Mouse (Mus musculus): ENCODE measurements around the gene Ptprt. TPM values are rescaled to one million over a fixed set of nuclear protein-coding genes. Genes with fewer than 3 reads are reported as not detected.

Ptprt gene
- polyA plus RNA-seq (2015; fragmentation: Nextera tagmentation; extraction: Ambion mirVana) = 0.24 and 0.26 TPM in 2 replicates

- Histone ChIP-seq H3K27me3 (ENCODE audit: control insufficient read depth, insufficient read depth, low read length) (peaks cover 48% of the 10 kb centered on the region), H3K4me3 (replicated peaks; ENCODE audit: low read length) (peak within 1 kb of the TSS; percentile 40), H3K9me3 (replicated peaks; ENCODE audit: control insufficient read depth, low read length) (no peaks in the 10 kb centered on the region), H3K27ac (ENCODE audit: low read length) (no peak within 1 kb of the TSS), H3K4me2 (ENCODE audit: low read depth, low read length) (peak within 1 kb of the TSS; percentile 70), H3K36me3 (ENCODE audit: control insufficient read depth, insufficient read depth, low read length) (no peaks in the 10 kb centered on the region), H3K4me1 (ENCODE audit: control insufficient read depth, insufficient read depth, low read length) (peaks cover 10% of the 10 kb centered on the region), H3K9ac (ENCODE audit: low read length) (peak within 1 kb of the TSS; percentile 44)
- under 1% methylated on average over 52 of the region's 73 CpGs for WGBS
- peak; percentile 31; the same call in 1 of the 2 replicates for ATAC-seq (ENCODE audit: insufficient read depth, low FRiP score)
Measured at GRCm38 (mm10) chr2:162660941-162661386, at the start of gene Ptprt. TSS of gene Ptprt (minus strand) at chr2:162661147.

- ATAC-seq (ENCODE audit: insufficient read depth, low FRiP score) = no peak
- WGBS = 66% methylated on average over 2 of the region's 2 CpGs
Measured at GRCm38 (mm10) chr2:162710443-162710842, 49.5 kb upstream of the Ptprt start.

GRCm38 (mm10) chr2:162699691-162700090 is 38.7 kb upstream of the Ptprt start:
- Histone ChIP-seq H3K4me1 (ENCODE audit: control insufficient read depth, insufficient read depth, low read length) (0 out of 2 replicates have a peak, but pooled peaks cover 4% of the 10 kb centered on the region), H3K27me3 (ENCODE audit: control insufficient read depth, insufficient read depth, low read length) (no peaks in the 10 kb centered on the region), H3K9me3 (replicated peaks; ENCODE audit: control insufficient read depth, low read length) (no peaks in the 10 kb centered on the region), H3K4me3 (replicated peaks; ENCODE audit: low read length) (no peak overlapping the region), H3K9ac (ENCODE audit: low read length) (no peak overlapping the region), H3K36me3 (ENCODE audit: control insufficient read depth, insufficient read depth, low read length) (no peaks in the 10 kb centered on the region), H3K27ac (ENCODE audit: low read length) (no peak overlapping the region), H3K4me2 (ENCODE audit: low read depth, low read length) (no peak overlapping the region)
- WGBS = 48% methylated on average over 3 of the region's 3 CpGs
- no peak for ATAC-seq (ENCODE audit: insufficient read depth, low FRiP score)

More at GRCm38 (mm10) chr2:162710443-162710842, 49.5 kb upstream of the Ptprt start:
- Histone ChIP-seq H3K4me1 (ENCODE audit: control insufficient read depth, insufficient read depth, low read length) (no peaks in the 10 kb centered on the region), H3K36me3 (ENCODE audit: control insufficient read depth, insufficient read depth, low read length) (no peaks in the 10 kb centered on the region), H3K9ac (ENCODE audit: low read length) (no peak overlapping the region), H3K4me2 (ENCODE audit: low read depth, low read length) (no peak overlapping the region), H3K27ac (ENCODE audit: low read length) (no peak overlapping the region), H3K27me3 (ENCODE audit: control insufficient read depth, insufficient read depth, low read length) (no peaks in the 10 kb centered on the region), H3K9me3 (replicated peaks; ENCODE audit: control insufficient read depth, low read length) (no peaks in the 10 kb centered on the region), H3K4me3 (replicated peaks; ENCODE audit: low read length) (no peak overlapping the region)

- H3K9ac ChIP-seq (ENCODE audit: low read length) = no peak overlapping the region
- ATAC-seq (ENCODE audit: insufficient read depth, low FRiP score) = peak; percentile 64; the same call in 1 of the 2 replicates
Measured at GRCm38 (mm10) chr2:162699036-162699435, 38.1 kb upstream of the Ptprt start.

GRCm38 (mm10) chr2:162698068-162698467 is 37.1 kb upstream of the Ptprt start:
- Histone ChIP-seq H3K4me2 (ENCODE audit: low read depth, low read length) (no peak overlapping the region), H3K9me3 (replicated peaks; ENCODE audit: control insufficient read depth, low read length) (no peaks in the 10 kb centered on the region), H3K27ac (ENCODE audit: low read length) (no peak overlapping the region), H3K9ac (ENCODE audit: low read length) (no peak overlapping the region), H3K4me3 (replicated peaks; ENCODE audit: low read length) (no peak overlapping the region), H3K36me3 (ENCODE audit: control insufficient read depth, insufficient read depth, low read length) (no peaks in the 10 kb centered on the region), H3K27me3 (ENCODE audit: control insufficient read depth, insufficient read depth, low read length) (no peaks in the 10 kb centered on the region), H3K4me1 (ENCODE audit: control insufficient read depth, insufficient read depth, low read length) (0 out of 2 replicates have a peak, but pooled peaks cover 4% of the 10 kb centered on the region)
- WGBS = 58% methylated on average over 8 of the region's 8 CpGs
- no peak for ATAC-seq (ENCODE audit: insufficient read depth, low FRiP score)

More at GRCm38 (mm10) chr2:162699036-162699435, 38.1 kb upstream of the Ptprt start:
- H3K36me3 ChIP-seq (ENCODE audit: control insufficient read depth, insufficient read depth, low read length) = no peaks in the 10 kb centered on the region
- no peaks in the 10 kb centered on the region for H3K9me3 ChIP-seq (replicated peaks; ENCODE audit: control insufficient read depth, low read length)
- no peak overlapping the region for H3K27ac ChIP-seq (ENCODE audit: low read length)
- no peaks in the 10 kb centered on the region for H3K27me3 ChIP-seq (ENCODE audit: control insufficient read depth, insufficient read depth, low read length)
- no peak overlapping the region for H3K4me3 ChIP-seq (replicated peaks; ENCODE audit: low read length)
- 0 out of 2 replicates have a peak, but pooled peaks cover 4% of the 10 kb centered on the region for H3K4me1 ChIP-seq (ENCODE audit: control insufficient read depth, insufficient read depth, low read length)
- no peak overlapping the region for H3K4me2 ChIP-seq (ENCODE audit: low read depth, low read length)

GRCm38 (mm10) chr2:162697151-162697550 is 36.2 kb upstream of the Ptprt start:
- H3K9me3 ChIP-seq (replicated peaks; ENCODE audit: control insufficient read depth, low read length) = no peaks in the 10 kb centered on the region
- 59% methylated on average over 10 of the region's 10 CpGs for WGBS
- no peaks in the 10 kb centered on the region for H3K36me3 ChIP-seq (ENCODE audit: control insufficient read depth, insufficient read depth, low read length)
- no peak overlapping the region for H3K4me3 ChIP-seq (replicated peaks; ENCODE audit: low read length)
- no peak overlapping the region for H3K9ac ChIP-seq (ENCODE audit: low read length)
- H3K4me2 ChIP-seq (ENCODE audit: low read depth, low read length) = no peak overlapping the region
- no peaks in the 10 kb centered on the region for H3K27me3 ChIP-seq (ENCODE audit: control insufficient read depth, insufficient read depth, low read length)
- no peak overlapping the region for H3K27ac ChIP-seq (ENCODE audit: low read length)
- no peak for ATAC-seq (ENCODE audit: insufficient read depth, low FRiP score)
- 0 out of 2 replicates have a peak, but pooled peaks cover 4% of the 10 kb centered on the region for H3K4me1 ChIP-seq (ENCODE audit: control insufficient read depth, insufficient read depth, low read length)

- no peak overlapping the region for H3K4me2 ChIP-seq (ENCODE audit: low read depth, low read length)
- H3K27me3 ChIP-seq (ENCODE audit: control insufficient read depth, insufficient read depth, low read length) = no peaks in the 10 kb centered on the region
- no peak overlapping the region for H3K4me3 ChIP-seq (replicated peaks; ENCODE audit: low read length)
- H3K9ac ChIP-seq (ENCODE audit: low read length) = no peak overlapping the region
- WGBS = 81% methylated on average over 12 of the region's 12 CpGs
- H3K4me1 ChIP-seq (ENCODE audit: control insufficient read depth, insufficient read depth, low read length) = 0 out of 2 replicates have a peak, but pooled peaks cover 4% of the 10 kb centered on the region
- H3K9me3 ChIP-seq (replicated peaks; ENCODE audit: control insufficient read depth, low read length) = no peaks in the 10 kb centered on the region
- ATAC-seq (ENCODE audit: insufficient read depth, low FRiP score) = no peak
- no peaks in the 10 kb centered on the region for H3K36me3 ChIP-seq (ENCODE audit: control insufficient read depth, insufficient read depth, low read length)
- no peak overlapping the region for H3K27ac ChIP-seq (ENCODE audit: low read length)
Measured at GRCm38 (mm10) chr2:162692143-162692542, 31.2 kb upstream of the Ptprt start.

GRCm38 (mm10) chr2:162682674-162683073 is 21.7 kb upstream of the Ptprt start:
- Histone ChIP-seq H3K9me3 (replicated peaks; ENCODE audit: control insufficient read depth, low read length) (no peaks in the 10 kb centered on the region), H3K27ac (ENCODE audit: low read length) (no peak overlapping the region), H3K9ac (ENCODE audit: low read length) (no peak overlapping the region), H3K4me3 (replicated peaks; ENCODE audit: low read length) (no peak overlapping the region), H3K4me2 (ENCODE audit: low read depth, low read length) (no peak overlapping the region), H3K27me3 (ENCODE audit: control insufficient read depth, insufficient read depth, low read length) (no peaks in the 10 kb centered on the region), H3K36me3 (ENCODE audit: control insufficient read depth, insufficient read depth, low read length) (no peaks in the 10 kb centered on the region), H3K4me1 (ENCODE audit: control insufficient read depth, insufficient read depth, low read length) (no peaks in the 10 kb centered on the region)
- 7% methylated on average over 6 of the region's 6 CpGs for WGBS
- no peak; the same call in 1 of the 2 replicates for ATAC-seq (ENCODE audit: insufficient read depth, low FRiP score)

- H3K4me2 ChIP-seq (ENCODE audit: low read depth, low read length) = no peak overlapping the region
- no peaks in the 10 kb centered on the region for H3K36me3 ChIP-seq (ENCODE audit: control insufficient read depth, insufficient read depth, low read length)
- no peak overlapping the region for H3K9ac ChIP-seq (ENCODE audit: low read length)
- no peak for ATAC-seq (ENCODE audit: insufficient read depth, low FRiP score)
- peaks cover 39% of the 10 kb centered on the region for H3K27me3 ChIP-seq (ENCODE audit: control insufficient read depth, insufficient read depth, low read length)
- H3K4me3 ChIP-seq (replicated peaks; ENCODE audit: low read length) = no peak overlapping the region
- WGBS = 17% methylated on average over 1 of the region's 1 CpGs
- H3K27ac ChIP-seq (ENCODE audit: low read length) = no peak overlapping the region
- peaks cover 10% of the 10 kb centered on the region for H3K4me1 ChIP-seq (ENCODE audit: control insufficient read depth, insufficient read depth, low read length)
- H3K9me3 ChIP-seq (replicated peaks; ENCODE audit: control insufficient read depth, low read length) = no peaks in the 10 kb centered on the region
Measured at GRCm38 (mm10) chr2:162662431-162662970, 1.6 kb upstream of the Ptprt start.

Measured in stomach, embryonic 16.5 days (tissue).